Mouse (Mus musculus) liver, embryonic 12.5 days (tissue): ENCODE results near the gene Atp5g1. TPM values are rescaled to one million over a fixed set of nuclear protein-coding genes. Genes with fewer than 3 reads are reported as not detected.
"Not testable (repeated sequence)": the region's sequence is repeated elsewhere in the genome, so short reads cannot be mapped to it uniquely, and the experiment has no call there.

Experiments
- ATAC-seq: fragments of 200-750 bp; cut with Nextera tagmentation; 2 replicates; pipeline ENCODE4 v1.8.0; 2017; ENCODE audit warnings: moderate number of reproducible peaks, mild to moderate bottlenecking, moderate library complexity
- H3K27ac ChIP-seq: fragments of 300-500 bp; sonication (generic); 2 replicates; pipeline ENCODE4 v1.5.1; 2016; ENCODE audit warnings: mild to moderate bottlenecking
- H3K27me3 ChIP-seq: fragments of 300-500 bp; sonication (generic); replicated peaks from 2 replicates; pipeline ENCODE4 v1.6.1; 2016; ENCODE audit warnings: mild to moderate bottlenecking, moderate library complexity
- H3K36me3 ChIP-seq: fragments of 300-500 bp; sonication (generic); 2 replicates; pipeline ENCODE4 v1.6.1; 2016; ENCODE audit warnings: mild to moderate bottlenecking, moderate library complexity
- H3K4me1 ChIP-seq: fragments of 300-500 bp; sonication (generic); 2 replicates; pipeline ENCODE4 v1.6.1; 2016
- H3K4me2 ChIP-seq: fragments of 300-500 bp; sonication (generic); 2 replicates; pipeline ENCODE4 v1.6.1; 2016; ENCODE audit warnings: mild to moderate bottlenecking, moderate library complexity
- H3K4me3 ChIP-seq: fragments of 300-500 bp; sonication (generic); 2 replicates; pipeline ENCODE4 v1.5.1; 2016; ENCODE audit warnings: mild to moderate bottlenecking, moderate library complexity
- H3K9ac ChIP-seq: fragments of 300-500 bp; sonication (generic); 2 replicates; pipeline ENCODE4 v1.6.1; 2016; ENCODE audit warnings: mild to moderate bottlenecking, moderate library complexity
- H3K9me3 ChIP-seq: fragments of 300-500 bp; sonication (generic); replicated peaks from 2 replicates; pipeline ENCODE4 v1.6.1; 2016; ENCODE audit warnings: mild to moderate bottlenecking, moderate library complexity
- WGBS: fragments of 180-500 bp; shearing (Covaris S2); methylation state at CpG from one replicate; pipeline ENCODE4 v1.1.7; 2016; ENCODE audit not compliant: insufficient replicate concordance; 5-methylcytosine and 5-hydroxymethylcytosine counted together
- polyA plus RNA-seq: library from polyadenylated mRNA; unstranded; fragments of >200 nt; fragmentation: Nextera tagmentation; extraction: Ambion mirVana; gene quantifications from 2 replicates; pipeline ENCODE4 v1.2.1, GENCODE M21; 2016

Gene Atp5g1
- 657 and 705 TPM in 2 replicates for polyA plus RNA-seq

DNA sequence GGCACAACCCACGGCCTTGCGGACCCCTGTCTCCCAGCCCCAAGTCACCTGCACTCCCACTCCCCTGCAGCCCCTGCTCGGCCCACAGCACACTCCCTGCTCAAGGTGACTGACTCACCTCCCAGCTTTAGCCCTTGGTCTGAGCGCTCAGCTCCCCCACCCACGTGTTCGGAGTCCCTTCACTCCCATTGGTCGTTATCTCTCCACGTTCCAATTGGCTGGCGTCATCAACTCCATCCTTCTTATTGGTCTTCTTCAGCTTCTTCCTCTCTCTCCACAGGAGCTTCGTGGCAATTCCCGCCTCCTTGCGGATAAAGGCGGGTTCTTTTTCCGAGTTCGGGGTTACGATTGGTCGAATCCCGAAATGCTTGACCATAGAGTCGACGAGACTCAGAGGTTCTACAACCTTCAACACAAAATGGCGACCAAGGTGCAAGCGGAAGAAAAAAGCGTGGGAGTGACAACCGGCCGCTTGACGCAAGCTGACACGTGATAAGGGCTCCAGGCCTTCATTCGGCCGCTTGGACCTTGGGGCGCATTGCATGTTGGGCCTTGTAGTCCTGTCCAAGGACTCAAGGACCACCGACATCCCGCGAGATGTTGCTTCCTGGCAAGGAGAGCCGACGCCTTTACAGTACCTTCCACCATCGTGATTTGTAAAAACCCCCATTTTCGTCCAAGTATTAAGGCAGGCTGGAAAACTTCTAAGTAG, at the start of gene Atp5g1:
Atp5g1 (minus strand) TSS at position 162 of the 712 bp plus-strand sequence.
- peaks cover 27% of the 10 kb centered on the region for H3K36me3 ChIP-seq
- peak; percentile 92 for ATAC-seq
- no peaks in the 10 kb centered on the region for H3K27me3 ChIP-seq
- peak within 1 kb of the TSS; percentile 82 for H3K27ac ChIP-seq
- H3K9ac ChIP-seq, result peak within 1 kb of the TSS; percentile 82
- H3K4me1 ChIP-seq, result peaks cover 43% of the 10 kb centered on the region
- under 1% methylated on average over 37 of the region's 37 CpGs for WGBS
- H3K4me2 ChIP-seq, result peak within 1 kb of the TSS; percentile 84
- peak within 1 kb of the TSS; percentile 74 for H3K4me3 ChIP-seq
- no peaks in the 10 kb centered on the region for H3K9me3 ChIP-seq

DNA sequence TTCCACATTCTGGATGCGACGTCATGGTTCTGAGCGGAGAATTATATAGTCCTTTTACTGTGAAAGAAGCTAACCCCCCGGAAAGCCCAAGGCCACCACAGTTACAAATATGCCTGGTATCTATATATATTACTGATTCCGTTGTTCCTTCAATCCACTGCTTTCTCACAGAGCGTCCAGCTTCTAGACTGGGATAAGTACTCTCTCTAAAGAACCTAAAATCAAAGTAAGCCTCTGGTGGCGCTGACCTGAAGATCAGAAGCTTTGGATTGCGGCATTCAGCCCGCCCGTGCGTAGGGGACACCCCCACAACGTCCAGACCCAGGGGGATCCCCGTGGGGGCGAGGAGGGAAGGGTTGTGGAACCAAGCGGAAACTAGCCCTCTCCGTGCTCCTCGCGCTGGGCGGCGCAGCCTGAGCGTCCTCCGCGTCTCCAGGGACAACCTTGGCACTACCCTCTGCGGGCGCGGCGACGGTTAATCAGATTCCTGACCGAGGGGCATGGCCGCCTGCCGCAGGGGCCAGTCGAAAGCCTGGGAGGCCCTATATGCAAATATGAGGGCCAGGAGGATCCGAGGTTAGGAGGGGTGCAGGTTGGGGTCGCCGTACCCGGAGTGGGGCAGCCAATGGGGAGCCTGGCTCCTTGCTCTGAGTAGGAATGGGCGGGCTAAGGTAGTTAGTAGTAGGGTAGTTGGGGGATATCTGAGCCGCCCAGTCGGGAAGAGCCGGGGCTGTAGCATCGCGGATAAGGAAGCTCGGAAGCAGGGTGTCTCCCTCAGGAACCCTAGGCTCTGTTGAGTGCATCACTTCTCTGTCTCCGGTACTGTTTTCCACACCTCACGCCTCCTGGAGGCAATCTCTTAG, 48.8 kb upstream of the Atp5g1 start:
- Histone ChIP-seq H3K27ac (no peak overlapping the region), H3K27me3 (peaks cover 66% of the 10 kb centered on the region), H3K9ac (no peak overlapping the region), H3K4me3 (peak overlapping the region; percentile 31), H3K4me1 (peaks cover 8% of the 10 kb centered on the region), H3K4me2 (peak overlapping the region; percentile 62), H3K36me3 (no peaks in the 10 kb centered on the region), H3K9me3 (no peaks in the 10 kb centered on the region)
- WGBS, result 3% methylated on average over 45 of the region's 45 CpGs
- no peak for ATAC-seq

DNA sequence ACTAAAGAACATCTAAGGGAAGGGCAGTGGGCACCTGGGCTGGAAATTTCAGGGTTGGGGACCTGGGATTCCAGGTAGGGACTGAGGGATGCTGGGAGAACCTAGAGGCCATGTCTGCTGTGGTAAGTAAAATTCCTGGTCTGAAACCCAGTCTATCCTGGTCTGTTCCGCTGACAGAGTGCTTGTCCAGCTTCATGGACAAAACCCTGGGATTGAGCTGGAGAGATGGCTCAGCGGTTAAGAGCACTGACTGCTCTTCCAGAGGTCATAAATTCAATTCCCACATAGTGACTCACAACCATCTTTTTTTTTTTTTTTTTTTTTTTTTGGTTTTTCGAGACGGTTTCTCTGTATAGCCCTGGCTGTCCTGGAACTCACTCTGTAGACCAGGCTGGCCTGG, 47.3 kb upstream of the Atp5g1 start:
- peaks cover 66% of the 10 kb centered on the region for H3K27me3 ChIP-seq
- H3K36me3 ChIP-seq, H3K4me1 ChIP-seq, H3K9ac ChIP-seq, H3K4me2 ChIP-seq, H3K27ac ChIP-seq, ATAC-seq, H3K4me3 ChIP-seq, H3K9me3 ChIP-seq: not testable (repeated sequence)
- 52% methylated on average over 4 of the region's 4 CpGs for WGBS

DNA sequence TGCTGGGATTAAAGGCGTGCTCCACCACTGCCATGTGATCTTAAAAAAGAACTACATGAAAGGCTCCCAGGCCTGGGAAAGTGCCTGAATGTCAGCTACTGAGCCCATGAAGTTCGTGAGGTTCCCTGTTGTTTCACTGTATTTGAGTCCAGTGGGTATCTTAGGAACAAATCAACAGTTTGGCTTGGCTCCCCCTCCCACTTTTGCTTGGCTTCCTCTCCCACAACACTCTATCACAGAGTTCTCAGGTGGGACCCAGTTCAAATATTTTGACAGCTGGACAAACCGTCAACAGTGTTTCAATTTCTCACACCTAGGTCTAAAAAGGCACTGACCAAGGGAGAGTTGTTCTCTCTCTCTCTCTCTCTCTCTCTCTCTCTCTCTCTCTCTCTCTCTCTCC, 43.9 kb upstream of the Atp5g1 start:
- Histone ChIP-seq H3K4me2 (no peak overlapping the region), H3K27me3 (peaks cover 46% of the 10 kb centered on the region), H3K4me3 (no peak overlapping the region), H3K9me3 (no peaks in the 10 kb centered on the region), H3K27ac (no peak overlapping the region), H3K4me1 (peaks cover 5% of the 10 kb centered on the region), H3K36me3 (no peaks in the 10 kb centered on the region), H3K9ac (no peak overlapping the region)
- ATAC-seq, result no peak
- 46% methylated on average over 3 of the region's 3 CpGs for WGBS

DNA sequence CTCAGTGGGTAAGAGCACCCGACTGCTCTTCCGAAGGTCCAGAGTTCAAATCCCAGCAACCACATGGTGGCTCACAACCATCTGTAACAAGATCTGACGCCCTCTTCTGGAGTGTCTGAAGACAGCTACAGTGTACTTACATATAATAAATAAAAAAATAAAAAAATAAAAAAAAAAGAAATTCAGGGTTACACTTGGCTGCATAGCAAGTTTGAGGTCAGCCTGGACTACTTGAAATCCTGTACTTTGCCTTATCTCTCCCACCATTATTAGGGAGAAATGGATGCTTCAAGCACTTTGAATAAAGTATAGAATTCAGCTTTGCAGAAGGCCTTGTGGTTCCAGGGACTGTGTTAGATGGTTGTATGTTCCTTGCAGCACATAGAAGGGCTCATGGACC, 41.5 kb upstream of the Atp5g1 start:
- not testable (repeated sequence) for H3K27ac ChIP-seq, H3K36me3 ChIP-seq, H3K4me2 ChIP-seq, H3K4me1 ChIP-seq, ATAC-seq, H3K9ac ChIP-seq, H3K4me3 ChIP-seq, H3K9me3 ChIP-seq
- H3K27me3 ChIP-seq, result peaks cover 24% of the 10 kb centered on the region
- WGBS, result 41% methylated on average over 3 of the region's 3 CpGs

DNA sequence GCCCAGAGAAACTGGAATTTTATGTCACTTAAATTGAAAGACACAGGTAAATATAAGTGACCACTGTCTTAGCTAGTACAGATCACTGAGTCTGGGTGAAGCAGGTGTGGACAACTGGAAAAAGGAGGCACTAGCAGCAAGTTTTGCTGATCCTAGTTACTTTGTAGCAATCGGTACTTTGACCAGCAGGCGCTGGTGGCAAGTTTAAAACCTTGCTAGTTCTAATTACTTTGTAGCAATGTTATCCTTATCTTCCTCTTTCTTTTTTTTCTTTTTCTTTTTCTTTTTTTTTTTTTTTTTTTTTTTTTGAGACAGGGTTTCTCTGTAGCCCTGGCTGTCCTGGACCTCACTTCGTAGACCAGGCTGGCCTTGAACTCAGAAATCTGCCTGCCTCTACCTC, 40.6 kb upstream of the Atp5g1 start:
- peaks cover 22% of the 10 kb centered on the region for H3K27me3 ChIP-seq
- H3K36me3 ChIP-seq, result no peaks in the 10 kb centered on the region
- H3K4me2 ChIP-seq, result no peak overlapping the region
- H3K27ac ChIP-seq, result no peak overlapping the region
- no peak overlapping the region for H3K9ac ChIP-seq
- H3K9me3 ChIP-seq, result no peaks in the 10 kb centered on the region
- no peak overlapping the region for H3K4me3 ChIP-seq
- no peaks in the 10 kb centered on the region for H3K4me1 ChIP-seq
- WGBS, result 69% methylated on average over 3 of the region's 3 CpGs
- ATAC-seq, result no peak

DNA sequence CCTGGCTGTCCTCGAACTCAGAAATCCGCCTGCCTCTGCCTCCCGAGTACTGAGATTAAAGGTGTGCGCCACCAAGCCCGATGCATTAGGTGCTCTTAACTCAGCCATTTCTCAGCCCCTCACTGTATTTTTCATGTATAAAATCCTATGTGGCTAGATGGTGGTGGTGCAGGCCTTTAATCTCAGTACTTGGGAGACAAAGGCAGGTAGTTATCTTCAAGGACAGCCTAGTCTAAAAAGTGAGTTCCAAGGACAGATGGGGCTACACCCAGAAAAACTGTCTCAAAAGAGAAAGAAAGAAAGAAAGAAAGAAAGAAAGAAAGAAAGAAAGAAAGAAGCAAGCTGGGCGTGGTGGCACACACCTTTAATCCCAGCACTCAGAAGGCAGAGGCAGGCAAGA, 39.9 kb upstream of the Atp5g1 start:
- peaks cover 15% of the 10 kb centered on the region for H3K27me3 ChIP-seq
- no peaks in the 10 kb centered on the region for H3K9me3 ChIP-seq
- ATAC-seq, result no peak
- no peak overlapping the region for H3K27ac ChIP-seq
- WGBS, result 68% methylated on average over 6 of the region's 6 CpGs
- no peak overlapping the region for H3K4me2 ChIP-seq
- H3K4me1 ChIP-seq, result no peaks in the 10 kb centered on the region
- no peaks in the 10 kb centered on the region for H3K36me3 ChIP-seq
- H3K9ac ChIP-seq, result no peak overlapping the region
- H3K4me3 ChIP-seq, result no peak overlapping the region

DNA sequence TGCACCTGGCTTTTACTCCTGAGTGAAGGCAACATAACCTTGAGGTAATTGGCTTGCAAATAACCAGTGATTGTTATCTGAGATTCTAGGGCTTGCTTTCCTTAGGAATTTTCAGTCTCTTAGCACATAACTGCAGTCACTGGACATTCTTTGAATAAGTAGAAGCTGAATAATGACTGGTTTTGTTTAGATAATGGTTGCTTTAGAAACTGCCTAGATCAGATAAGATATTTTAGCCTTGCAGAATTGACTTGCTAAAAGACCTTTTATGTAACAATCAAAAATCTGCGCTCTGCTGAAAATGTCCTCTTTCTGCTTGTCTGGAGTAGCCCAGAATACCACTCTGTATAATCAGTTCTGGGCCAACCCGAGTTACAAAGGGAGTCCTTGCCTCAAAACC, 38.6 kb upstream of the Atp5g1 start:
- WGBS, result 53% methylated on average over 2 of the region's 2 CpGs
- H3K27ac ChIP-seq, result no peak overlapping the region
- no peak overlapping the region for H3K9ac ChIP-seq
- no peak for ATAC-seq
- no peak overlapping the region for H3K4me3 ChIP-seq
- no peaks in the 10 kb centered on the region for H3K36me3 ChIP-seq
- H3K27me3 ChIP-seq, result peaks cover 9% of the 10 kb centered on the region
- no peak overlapping the region for H3K4me2 ChIP-seq
- H3K9me3 ChIP-seq, result no peaks in the 10 kb centered on the region
- H3K4me1 ChIP-seq, result no peaks in the 10 kb centered on the region

DNA sequence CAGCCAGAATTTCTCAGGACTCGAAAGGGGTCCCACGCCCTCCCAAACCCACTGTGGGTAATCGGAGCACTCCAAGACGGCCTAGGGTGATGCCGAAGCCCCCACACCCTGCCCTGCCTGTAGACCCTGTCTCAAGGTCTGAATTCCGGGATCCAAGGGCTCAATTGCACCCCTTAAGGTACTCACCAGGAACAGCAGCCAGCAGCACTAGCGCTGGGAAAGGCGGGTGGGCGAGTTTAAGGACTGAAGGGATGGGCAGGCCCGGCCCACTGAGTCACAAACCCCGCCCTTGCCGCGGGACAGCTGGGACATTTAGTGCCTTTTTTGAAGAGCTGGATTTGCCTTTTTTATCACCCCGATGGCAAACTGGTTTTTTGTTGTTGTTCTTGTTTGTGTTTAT, 36.3 kb upstream of the Atp5g1 start, which contains the start of gene Calcoco2:
Calcoco2 (minus strand) TSS at position 214 of the 400 bp plus-strand sequence.
- Histone ChIP-seq H3K4me3 (no peak within 1 kb of the TSS), H3K27me3 (peaks cover 9% of the 10 kb centered on the region), H3K36me3 (no peaks in the 10 kb centered on the region), H3K4me2 (no peak within 1 kb of the TSS), H3K9ac (no peak within 1 kb of the TSS), H3K4me1 (no peaks in the 10 kb centered on the region), H3K27ac (no peak within 1 kb of the TSS), H3K9me3 (no peaks in the 10 kb centered on the region)
- ATAC-seq, result no peak
- WGBS, result 34% methylated on average over 14 of the region's 14 CpGs

DNA sequence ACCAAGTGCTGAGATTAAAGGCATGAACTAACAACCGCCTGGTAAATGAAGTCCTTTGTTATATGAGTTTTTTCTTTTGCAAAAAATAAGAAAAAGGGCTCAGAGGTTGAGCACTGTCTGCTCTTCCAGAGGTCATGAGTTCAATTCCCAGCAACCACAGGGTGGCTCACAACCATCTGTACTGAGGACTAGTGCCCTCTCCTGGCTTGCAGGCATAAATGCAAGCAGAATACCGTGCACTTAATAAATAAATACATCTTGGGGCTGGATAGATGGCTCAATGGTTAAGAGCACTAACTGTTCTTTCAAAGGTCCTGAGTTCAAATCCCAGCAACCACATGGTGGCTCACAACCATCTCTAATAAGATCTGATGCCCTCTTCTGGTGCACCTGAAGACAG, 35.5 kb upstream of the Atp5g1 start:
- 48% methylated on average over 2 of the region's 2 CpGs for WGBS
- ATAC-seq, H3K4me1 ChIP-seq: not testable (repeated sequence)

DNA sequence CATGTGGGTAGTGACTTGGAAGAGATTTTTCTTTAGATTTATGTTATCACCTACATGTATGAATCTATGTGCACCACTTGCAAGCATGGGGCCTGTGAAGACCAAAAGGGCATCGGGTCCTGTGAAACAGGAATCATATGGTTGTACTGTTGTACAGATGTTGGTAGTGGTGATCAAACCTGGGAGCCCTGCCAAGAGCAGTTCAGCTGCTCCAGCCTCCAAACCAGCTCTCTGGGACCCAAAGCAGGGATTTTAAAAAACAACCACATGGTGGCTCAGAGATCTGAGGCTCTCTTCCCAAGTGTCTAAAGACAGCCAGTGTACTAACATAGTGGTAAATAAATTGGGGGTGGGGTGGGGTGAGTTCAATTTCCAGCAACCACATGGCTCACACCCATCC, 32.9 kb upstream of the Atp5g1 start:
- Histone ChIP-seq H3K9ac (no peak overlapping the region), H3K4me1 (no peaks in the 10 kb centered on the region), H3K36me3 (no peaks in the 10 kb centered on the region), H3K4me3 (no peak overlapping the region), H3K27me3 (peaks cover 11% of the 10 kb centered on the region), H3K9me3 (no peaks in the 10 kb centered on the region), H3K4me2 (no peak overlapping the region), H3K27ac (no peak overlapping the region)
- ATAC-seq, result no peak
- 58% methylated on average over 1 of the region's 1 CpGs for WGBS

More for the DNA sequence above, 35.5 kb upstream of the Atp5g1 start:
- not testable (repeated sequence) for H3K27ac ChIP-seq, H3K36me3 ChIP-seq, H3K4me3 ChIP-seq, H3K9me3 ChIP-seq, H3K4me2 ChIP-seq, H3K27me3 ChIP-seq, H3K9ac ChIP-seq

DNA sequence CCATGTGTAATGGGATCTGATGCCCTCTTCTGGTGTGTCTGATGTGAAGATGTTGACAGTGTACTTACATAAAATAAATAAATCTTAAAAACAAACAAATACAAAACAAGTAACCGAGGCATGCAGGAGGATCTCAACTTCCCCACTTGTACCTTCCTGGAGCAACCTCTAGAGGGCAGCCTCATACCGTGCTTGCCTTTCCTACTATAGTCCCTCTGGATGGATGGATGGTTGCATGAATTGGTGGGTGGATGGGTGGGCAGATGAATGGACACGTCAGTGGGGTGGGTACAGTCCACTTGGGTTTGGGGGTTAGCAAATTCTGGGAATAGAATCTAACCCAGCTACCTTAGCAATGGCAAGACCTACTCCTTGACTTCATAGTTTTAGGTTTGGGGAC, 17.9 kb upstream of the Atp5g1 start:
- no peak for ATAC-seq
- Histone ChIP-seq H3K9me3 (no peaks in the 10 kb centered on the region), H3K27ac (no peak overlapping the region), H3K36me3 (no peaks in the 10 kb centered on the region), H3K4me2 (no peak overlapping the region), H3K27me3 (peaks cover 18% of the 10 kb centered on the region; the same call in 1 of the 2 replicates), H3K4me1 (no peaks in the 10 kb centered on the region), H3K9ac (no peak overlapping the region), H3K4me3 (no peak overlapping the region)
- 9% methylated on average over 3 of the region's 3 CpGs for WGBS
